ENCODE assay signal across 17 mouse cellular contexts in the genomic region with DNA sequence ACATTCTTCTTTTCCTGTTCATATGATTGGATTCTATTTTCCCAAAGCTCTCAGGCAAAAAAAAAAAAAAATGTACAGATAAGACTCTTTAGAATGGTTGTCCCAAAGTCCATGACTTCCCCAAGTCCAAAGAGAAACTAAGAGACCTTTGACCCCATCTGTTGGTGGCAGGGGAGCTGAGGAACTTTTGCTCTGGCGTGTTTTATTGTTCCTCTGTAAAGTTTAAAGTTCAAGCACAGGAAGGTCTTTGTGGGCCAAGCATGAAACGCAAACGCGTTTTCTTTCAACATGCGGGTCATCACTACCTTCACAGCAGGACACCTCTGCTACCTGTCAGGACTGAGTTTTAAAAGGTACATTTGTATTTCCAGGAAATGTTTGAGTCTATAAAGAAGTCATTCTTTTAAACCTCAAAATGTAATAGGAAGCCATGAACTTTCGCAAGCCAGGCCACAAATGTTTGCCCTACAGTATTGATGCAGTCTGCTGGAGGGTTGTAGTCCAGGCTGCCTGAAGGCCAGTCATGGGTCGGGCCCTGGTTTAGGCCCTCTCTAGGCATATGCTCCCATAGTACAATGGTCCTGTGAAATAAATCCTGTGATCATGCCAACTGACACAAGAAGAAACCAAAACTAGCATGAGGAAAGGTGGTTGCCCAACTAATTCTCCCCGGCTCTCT.
DNase-seq lines count a peak whose midpoint lies in the region; ATAC-seq and TF ChIP-seq lines count a peak whose summit lies in the region.
"Had no signal": no experiment of that assay in that cellular context is flagged by ENCODE, and none has a peak within 500 bp of the region (broad histone marks: within the 10 kb centered on the region; RNA-seq: fewer than 3 reads in every experiment).

No protein-coding gene starts in this region.

- ATAC-seq in stomach, embryonic 16.5 days (ENCODE audit: insufficient read depth, low FRiP score): no peak
- ATAC-seq: CD4-positive, CD25-positive, alpha-beta regulatory T cell, adult 4 months; forebrain, embryonic 13.5 days; hindbrain, embryonic 16.5 days had no signal

- no peak for TF ChIP-seq POLR2A in liver, adult 2 months (IDR thresholded peaks at IDR 0.05; ENCODE audit: extremely low read depth, insufficient read depth, low read length)

- no peak overlapping the region for H3K4me2 ChIP-seq in stomach, embryonic 16.5 days (ENCODE audit: low read depth, low read length)
- H3K4me2 ChIP-seq: forebrain, embryonic 13.5 days; neural tube, embryonic 15.5 days had no signal

- H3K4me3 ChIP-seq in liver, adult 2 months (ENCODE audit: insufficient read depth, low read depth, low read length): no peak overlapping the region
- no peak overlapping the region for H3K4me3 ChIP-seq in stomach, embryonic 16.5 days (replicated peaks; ENCODE audit: low read length)
- H3K4me3 ChIP-seq: forebrain, embryonic 13.5 days; gastrocnemius, adult 2 months; neural tube, embryonic 15.5 days had no signal

- no peaks in the 10 kb centered on the region for H3K79me2 ChIP-seq in liver, adult 2 months (ENCODE audit: control insufficient read depth, insufficient read depth, low read length)

- TF ChIP-seq CTCF in liver, adult 2 months (IDR thresholded peaks at IDR 0.05; ENCODE audit: low read depth, low read length): no peak

- WGBS in liver, adult 2 months: 16% methylated on average over 8 of the region's 8 CpGs
- WGBS in stomach, embryonic 16.5 days: 78% methylated on average over 8 of the region's 8 CpGs

- no peak overlapping the region for H3K9ac ChIP-seq in liver, adult 2 months (ENCODE audit: low read depth, low read length)
- no peak overlapping the region for H3K9ac ChIP-seq in stomach, embryonic 16.5 days (ENCODE audit: low read length)
- H3K9ac ChIP-seq: forebrain, embryonic 13.5 days; neural tube, embryonic 15.5 days had no signal

- H3K36me3 ChIP-seq in liver, adult 2 months (ENCODE audit: control insufficient read depth, insufficient read depth, low read length): no peaks in the 10 kb centered on the region
- H3K36me3 ChIP-seq in stomach, embryonic 16.5 days (ENCODE audit: control insufficient read depth, insufficient read depth, low read length): no peaks in the 10 kb centered on the region
- H3K36me3 ChIP-seq: neural tube, embryonic 15.5 days had no signal

- H3K4me1 ChIP-seq in liver, adult 2 months (ENCODE audit: control insufficient read depth, insufficient read depth, low read length): peaks cover 8% of the 10 kb centered on the region; the same call in 1 of the 2 replicates
- H3K4me1 ChIP-seq in stomach, embryonic 16.5 days (ENCODE audit: control insufficient read depth, insufficient read depth, low read length): no peaks in the 10 kb centered on the region

- H3K27ac ChIP-seq in liver, adult 2 months (replicated peaks; ENCODE audit: insufficient read depth, low read depth, low read length): peak overlapping the region; percentile 90
- H3K27ac ChIP-seq in stomach, embryonic 16.5 days (ENCODE audit: low read length): 0 out of 2 replicates have a peak overlapping the region, but pooled peaks have one; percentile 11
- H3K27ac ChIP-seq: forebrain, embryonic 13.5 days; gastrocnemius, adult 2 months; macrophage; neural tube, embryonic 15.5 days had no signal

- peak; percentile 63 for DNase-seq in kidney, adult 9 months
- DNase-seq in kidney, adult 18-20 months: no peak
- peak; percentile 36 for DNase-seq in fibroblast of lung, adult 2 months (ENCODE audit: low read depth)
- DNase-seq in liver, adult 2 months (ENCODE audit: extremely low read depth, low read depth, low spot score): peak; percentile 96
- no peak for DNase-seq in spleen, adult 18-20 months
- no peak for DNase-seq in gastrocnemius, postnatal 4 days (ENCODE audit: low spot score in 2 of 2)
- DNase-seq: cerebellum, adult 9-10 months; gastrocnemius, adult 2 months; layer of hippocampus, adult 9-11 months; left cerebral cortex, postnatal 4 days; right cerebral cortex, adult 18-20 months had no signal

- no peaks in the 10 kb centered on the region for H3K27me3 ChIP-seq in liver, adult 2 months (ENCODE audit: control insufficient read depth, insufficient read depth, low read length)
- H3K27me3 ChIP-seq in stomach, embryonic 16.5 days (ENCODE audit: control insufficient read depth, insufficient read depth, low read length): no peaks in the 10 kb centered on the region
- H3K27me3 ChIP-seq: forebrain, embryonic 13.5 days; neural tube, embryonic 15.5 days had no signal

- no peaks in the 10 kb centered on the region for H3K9me3 ChIP-seq in stomach, embryonic 16.5 days (replicated peaks; ENCODE audit: control insufficient read depth, low read length)
- H3K9me3 ChIP-seq: forebrain, embryonic 13.5 days; neural tube, embryonic 15.5 days had no signal

Comparison
In these comparisons a context has a peak if more than half of its experiments do, and no peak if none do; other contexts are left out.
1. DNase-seq: peak in kidney, adult 9 months (single experiment), fibroblast of lung, adult 2 months (single experiment) and liver, adult 2 months (single experiment); none in kidney, adult 18-20 months (single experiment), spleen, adult 18-20 months (0 of 2) and gastrocnemius, postnatal 4 days (0 of 2).